9 mouse cellular contexts compared by ENCODE assay signal in genomic region chr10:14734285-14734684, GRCm38 (mm10). TPM values are rescaled to one million over a fixed set of nuclear protein-coding genes. Genes with fewer than 3 reads are reported as not detected.
DNase-seq lines count a peak whose midpoint lies in the region; ATAC-seq and TF ChIP-seq lines count a peak whose summit lies in the region.
"Had no signal": no experiment of that assay in that cellular context is flagged by ENCODE, and none has a peak within 500 bp of the region (broad histone marks: within the 10 kb centered on the region; RNA-seq: fewer than 3 reads in every experiment).

No protein-coding gene starts in this region.

- WGBS in limb, embryonic 11.5 days: 12% methylated on average over 2 of the region's 2 CpGs
- 12% methylated on average over 2 of the region's 2 CpGs for WGBS in limb, embryonic 10.5 days
- WGBS in hindbrain, postnatal 0 days: 9% methylated on average over 2 of the region's 2 CpGs

- H3K4me1 ChIP-seq in limb, embryonic 11.5 days (ENCODE audit: control insufficient read depth, insufficient read depth, low read length): no peaks in the 10 kb centered on the region
- no peaks in the 10 kb centered on the region for H3K4me1 ChIP-seq in limb, embryonic 10.5 days
- no peaks in the 10 kb centered on the region for H3K4me1 ChIP-seq in hindbrain, postnatal 0 days (ENCODE audit: insufficient read depth, low read length)
- H3K4me1 ChIP-seq: lung, embryonic 15.5 days had no signal

- H3K27ac ChIP-seq in limb, embryonic 11.5 days (replicated peaks; ENCODE audit: low read depth, low read length): no peak overlapping the region
- no peak overlapping the region for H3K27ac ChIP-seq in limb, embryonic 10.5 days
- no peak overlapping the region for H3K27ac ChIP-seq in hindbrain, postnatal 0 days
- H3K27ac ChIP-seq: lung, embryonic 15.5 days had no signal

- no peaks in the 10 kb centered on the region for H3K9me3 ChIP-seq in limb, embryonic 11.5 days (ENCODE audit: control insufficient read depth, low read length)
- H3K9me3 ChIP-seq in limb, embryonic 10.5 days (replicated peaks): no peaks in the 10 kb centered on the region
- H3K9me3 ChIP-seq in hindbrain, postnatal 0 days (ENCODE audit: low read length): no peaks in the 10 kb centered on the region
- H3K9me3 ChIP-seq: lung, embryonic 15.5 days had no signal

- H3K4me2 ChIP-seq in limb, embryonic 11.5 days (ENCODE audit: low read depth, severe bottlenecking): no peak overlapping the region
- H3K4me2 ChIP-seq in hindbrain, postnatal 0 days (ENCODE audit: low read depth, low read length): no peak overlapping the region
- H3K4me2 ChIP-seq: lung, embryonic 15.5 days had no signal

- H3K4me3 ChIP-seq in limb, embryonic 11.5 days (ENCODE audit: low read depth, low read length): no peak overlapping the region
- no peak overlapping the region for H3K4me3 ChIP-seq in limb, embryonic 10.5 days
- H3K4me3 ChIP-seq in hindbrain, postnatal 0 days (ENCODE audit: low read length): no peak overlapping the region
- H3K4me3 ChIP-seq: lung, embryonic 15.5 days had no signal

- 0 out of 2 replicates have a peak, but pooled peaks have one; percentile 15 for ATAC-seq in cerebellum, adult (ENCODE audit: insufficient number of reproducible peaks, low FRiP score, low TSS enrichment)
- no peak for ATAC-seq in limb, embryonic 11.5 days (ENCODE audit: insufficient number of reproducible peaks, low FRiP score, low TSS enrichment, low read depth)
- ATAC-seq in hindbrain, postnatal 0 days: no peak
- ATAC-seq in megakaryocyte-erythroid progenitor cell, adult 5-6 weeks (replicated peaks; ENCODE audit: low FRiP score, low TSS enrichment, poor library complexity, severe bottlenecking): 0 out of 2 replicates have a peak, but pooled peaks have one; percentile 37
- ATAC-seq in activated CD4-positive, CD25-positive, alpha-beta regulatory T cell, adult 4 months: no peak

- no peak overlapping the region for H3K9ac ChIP-seq in limb, embryonic 11.5 days (ENCODE audit: low read length)
- H3K9ac ChIP-seq in hindbrain, postnatal 0 days (replicated peaks; ENCODE audit: low read length): no peak overlapping the region
- H3K9ac ChIP-seq: lung, embryonic 15.5 days had no signal

- no peak for DNase-seq in cerebellum, adult 11-12 months
- peak; percentile 26 for DNase-seq in limb, embryonic 11.5 days (ENCODE audit: low spot score)
- no peak for DNase-seq in limb, embryonic 10.5 days (ENCODE audit: low spot score)
- peak; percentile 70 for DNase-seq in brain, adult 2 months (ENCODE audit: low read depth, low spot score)
- DNase-seq in hindbrain, postnatal 0 days (ENCODE audit: low spot score): peak; percentile 89

- H3K36me3 ChIP-seq in limb, embryonic 11.5 days (ENCODE audit: control insufficient read depth, insufficient read depth, low read length): no peaks in the 10 kb centered on the region
- H3K36me3 ChIP-seq in limb, embryonic 10.5 days: no peaks in the 10 kb centered on the region
- H3K36me3 ChIP-seq in hindbrain, postnatal 0 days (ENCODE audit: insufficient read depth, low read length): no peaks in the 10 kb centered on the region
- H3K36me3 ChIP-seq: lung, embryonic 15.5 days had no signal

- peak; percentile 77 for TF ChIP-seq CTCF in hindbrain, postnatal 0 days (IDR thresholded peaks at IDR 0.05; ENCODE audit: low read depth)

- H3K27me3 ChIP-seq in limb, embryonic 11.5 days (ENCODE audit: control insufficient read depth, insufficient read depth, low read length): no peaks in the 10 kb centered on the region
- no peaks in the 10 kb centered on the region for H3K27me3 ChIP-seq in limb, embryonic 10.5 days (ENCODE audit: low read depth, poor library complexity, severe bottlenecking)
- no peaks in the 10 kb centered on the region for H3K27me3 ChIP-seq in hindbrain, postnatal 0 days (ENCODE audit: insufficient read depth, low read length)
- H3K27me3 ChIP-seq: lung, embryonic 15.5 days had no signal

RNA-seq across cellular contexts. Expression of gene Gje1, which starts 16.3 kb away (rescaled TPM):
- polyA plus RNA-seq in limb, embryonic 11.5 days (2014; fragmentation: Nextera tagmentation; extraction: Ambion mirVana): 0.20 TPM in 1 of 2 replicates, not detected in the other
- not detected in 2 replicates for polyA plus RNA-seq in limb, embryonic 10.5 days (2016; fragmentation: Nextera tagmentation; extraction: Ambion mirVana)
- total RNA-seq in hindbrain, postnatal 0 days (2014; rRNA removed): 0.29 TPM in 1 of 2 replicates, not detected in the other
- not detected in 2 replicates for polyA plus RNA-seq in hindbrain, postnatal 0 days (2015; fragmentation: Nextera tagmentation; extraction: Ambion mirVana)
- total RNA-seq in megakaryocyte-erythroid progenitor cell, adult 5-6 weeks (2014; fragmentation: Nextera tagmentation): not detected in 2 replicates
- not detected in 2 replicates for total RNA-seq in megakaryocyte-erythroid progenitor cell, adult 5-6 weeks (2017)
- polyA plus RNA-seq in activated CD4-positive, CD25-positive, alpha-beta regulatory T cell, adult 4 months (2017; shearing (Covaris generic)): not detected
- polyA plus RNA-seq: lung, embryonic 15.5 days had no signal

RNA-seq across cellular contexts. Expression of gene Nmbr, which starts 28.9 kb away (rescaled TPM):
- polyA plus RNA-seq in limb, embryonic 11.5 days (2014; fragmentation: Nextera tagmentation; extraction: Ambion mirVana): 0.16 TPM in 1 of 2 replicates, not detected in the other
- 0.73 TPM in 1 of 2 replicates, not detected in the other for polyA plus RNA-seq in limb, embryonic 10.5 days (2016; fragmentation: Nextera tagmentation; extraction: Ambion mirVana)
- total RNA-seq in hindbrain, postnatal 0 days (2014; rRNA removed): 2.4 and 2.7 TPM in 2 replicates
- 2.4 TPM in 2 replicates for polyA plus RNA-seq in hindbrain, postnatal 0 days (2015; fragmentation: Nextera tagmentation; extraction: Ambion mirVana)
- not detected in 2 replicates for total RNA-seq in megakaryocyte-erythroid progenitor cell, adult 5-6 weeks (2014; fragmentation: Nextera tagmentation)
- total RNA-seq in megakaryocyte-erythroid progenitor cell, adult 5-6 weeks (2017): not detected in 2 replicates
- polyA plus RNA-seq in activated CD4-positive, CD25-positive, alpha-beta regulatory T cell, adult 4 months (2017; shearing (Covaris generic)): not detected

RNA-seq across cellular contexts. Expression of gene Vta1, which starts 28.9 kb away (rescaled TPM):
- 109 and 114 TPM in 2 replicates for polyA plus RNA-seq in limb, embryonic 11.5 days (2014; fragmentation: Nextera tagmentation; extraction: Ambion mirVana)
- polyA plus RNA-seq in limb, embryonic 10.5 days (2016; fragmentation: Nextera tagmentation; extraction: Ambion mirVana): 103 and 105 TPM in 2 replicates
- 82.2 and 87.0 TPM in 2 replicates for total RNA-seq in hindbrain, postnatal 0 days (2014; rRNA removed)
- 182 and 191 TPM in 2 replicates for polyA plus RNA-seq in hindbrain, postnatal 0 days (2015; fragmentation: Nextera tagmentation; extraction: Ambion mirVana)
- 23.2 and 36.3 TPM in 2 replicates for total RNA-seq in megakaryocyte-erythroid progenitor cell, adult 5-6 weeks (2014; fragmentation: Nextera tagmentation)
- 60.1 and 92.5 TPM in 2 replicates for total RNA-seq in megakaryocyte-erythroid progenitor cell, adult 5-6 weeks (2017)
- 10 to 100 TPM; 85.4 to 92.7 TPM for polyA plus RNA-seq in activated CD4-positive, CD25-positive, alpha-beta regulatory T cell, adult 4 months (2017; shearing (Covaris generic))

Comparison
In these comparisons a context has a peak if more than half of its experiments do, and no peak if none do; other contexts are left out.
1. DNase-seq: peak in limb, embryonic 11.5 days (single experiment), brain, adult 2 months (single experiment) and hindbrain, postnatal 0 days (single experiment); none in cerebellum, adult 11-12 months (single experiment) and limb, embryonic 10.5 days (single experiment).
2. ATAC-seq: peak in cerebellum, adult (single experiment) and megakaryocyte-erythroid progenitor cell, adult 5-6 weeks (single experiment); none in limb, embryonic 11.5 days (single experiment), hindbrain, postnatal 0 days (single experiment) and activated CD4-positive, CD25-positive, alpha-beta regulatory T cell, adult 4 months (single experiment).